Mouse (Mus musculus): Measurements from ENCODE around the gene Olfr1009.
"Not testable (repeated sequence)": the region's sequence is repeated elsewhere in the genome, so short reads cannot be mapped to it uniquely, and the experiment has no call there.

The Olfr1009 gene

GRCm38 (mm10) chr2:85715119-85715518, at the start of gene Olfr1009:
Gene Olfr1009, plus strand, starts transcription at chr2:85715419.
- DNase-seq (ENCODE audit: low read depth, low spot score), result no peak

GRCm38 (mm10) chr2:85678667-85679066, 36.6 kb upstream of the Olfr1009 start, which contains the start of gene Olfr1006:
Gene Olfr1006, minus strand, starts transcription at chr2:85678767.
- DNase-seq (ENCODE audit: low read depth, low spot score), result no peak

GRCm38 (mm10) chr2:85689131-85689530, 26.1 kb upstream of the Olfr1009 start, which contains the start of gene Olfr1008:
Gene Olfr1008, plus strand, starts transcription at chr2:85689431.
- no peak for DNase-seq (ENCODE audit: low read depth, low spot score)

GRCm38 (mm10) chr2:85710680-85711079, 4.5 kb upstream of the Olfr1009 start:
- not testable (repeated sequence) for DNase-seq (ENCODE audit: low read depth, low spot score)

GRCm38 (mm10) chr2:85711159-85711558, 4.1 kb upstream of the Olfr1009 start:
- no peak for DNase-seq (ENCODE audit: low read depth, low spot score)

- peak; percentile 12 for DNase-seq (ENCODE audit: low read depth, low spot score)
Observed at GRCm38 (mm10) chr2:85725793-85726192, 10.6 kb downstream of the Olfr1009 start.

- DNase-seq (ENCODE audit: low read depth, low spot score), result no peak
Observed at GRCm38 (mm10) chr2:85753822-85754221, 38.6 kb downstream of the Olfr1009 start.

- DNase-seq (ENCODE audit: low read depth, low spot score), result no peak
Observed at GRCm38 (mm10) chr2:85762666-85763065, 47.4 kb downstream of the Olfr1009 start, which contains the start of gene Olfr1012. Gene Olfr1012, minus strand, starts transcription at chr2:85762766.

GRCm38 (mm10) chr2:85766798-85767197, 51.6 kb downstream of the Olfr1009 start, which contains the start of gene Olfr1013:
Gene Olfr1013, plus strand, starts transcription at chr2:85767098.
- no peak for DNase-seq (ENCODE audit: low read depth, low spot score)

GRCm38 (mm10) chr2:85772413-85772812, 57.2 kb downstream of the Olfr1009 start, which contains the start of gene Olfr1014:
Gene Olfr1014, plus strand, starts transcription at chr2:85772713.
- no peak for DNase-seq (ENCODE audit: low read depth, low spot score)

Data from brain, embryonic 18.5 days (tissue).